Mouse (Mus musculus) lung, postnatal 0 days (tissue): ENCODE results near the gene Samd10. TPM values are rescaled to one million over a fixed set of nuclear protein-coding genes. Genes with fewer than 3 reads are reported as not detected.

ENCODE experiments used
- ATAC-seq: fragments of 200-750 bp; cut with Nextera tagmentation; 2 replicates; pipeline ENCODE4 v1.8.0; 2017; ENCODE audit warnings: moderate library complexity
- DNase-seq: peaks from one replicate; pipeline ENCODE4 v3.0.0-alpha.2; 2016; ENCODE audit warnings: low spot score
- H3K27ac ChIP-seq: fragments of 300-500 bp; sonication (generic); 2 replicates; pipeline ENCODE4 v1.5.1; 2014; ENCODE audit warnings: antibody characterized with exemption, mild to moderate bottlenecking, low read length, mixed read lengths
- H3K27me3 ChIP-seq: fragments of 300-500 bp; sonication (generic); replicated peaks from 2 replicates; pipeline ENCODE4 v1.6.1; 2014; ENCODE audit warnings: low read length, mixed read lengths; ENCODE audit not compliant: insufficient read depth
- H3K36me3 ChIP-seq: fragments of 300-500 bp; sonication (generic); 2 replicates; pipeline ENCODE4 v1.6.1; 2014; ENCODE audit warnings: low read length, mixed read lengths; ENCODE audit not compliant: insufficient read depth
- H3K4me1 ChIP-seq: fragments of 300-500 bp; sonication (generic); 2 replicates; pipeline ENCODE4 v1.6.1; 2014; ENCODE audit warnings: antibody characterized with exemption, low read depth, low read length, mixed read lengths; ENCODE audit not compliant: insufficient read depth
- H3K4me2 ChIP-seq: fragments of 300-500 bp; sonication (generic); replicated peaks from 2 replicates; pipeline ENCODE4 v1.6.1; 2014; ENCODE audit warnings: low read depth, mild to moderate bottlenecking, low read length, moderate library complexity, mixed read lengths
- H3K4me3 ChIP-seq: fragments of 300-500 bp; sonication (generic); 2 replicates; pipeline ENCODE4 v1.5.1; 2014; ENCODE audit warnings: low read depth, low read length
- H3K9ac ChIP-seq: fragments of 300-500 bp; sonication (generic); replicated peaks from 2 replicates; pipeline ENCODE4 v1.6.1; 2014; ENCODE audit warnings: low read depth, mild to moderate bottlenecking
- H3K9me3 ChIP-seq: fragments of 300-500 bp; sonication (generic); 2 replicates; pipeline ENCODE4 v1.6.1; 2016; ENCODE audit warnings: low read length, mixed read lengths
- CTCF ChIP-seq: IDR thresholded peaks from 2 replicates; pipeline ENCODE4 v1.5.1; 2016; ENCODE audit warnings: antibody characterized with exemption, mild to moderate bottlenecking
- EP300 ChIP-seq: IDR thresholded peaks from 2 replicates; pipeline ENCODE4 v1.6.1; 2016; ENCODE audit warnings: antibody characterized with exemption, mild to moderate bottlenecking, control low read depth
- WGBS: fragments of 180-500 bp; shearing (Covaris S2); extraction: QIAGEN DNeasy Blood & Tissue Kit; methylation state at CpG from one replicate; pipeline ENCODE4 v1.1.7; 2014; 5-methylcytosine and 5-hydroxymethylcytosine counted together
- polyA plus RNA-seq: library from polyadenylated mRNA; unstranded; fragments of >200 nt; fragmentation: Nextera tagmentation; extraction: Ambion mirVana; gene quantifications from 2 replicates; pipeline ENCODE4 v1.2.1, GENCODE M21; 2015

The Samd10 gene
- polyA plus RNA-seq, 1 experiment from 2014 or later, result 20.8 TPM

DNA sequence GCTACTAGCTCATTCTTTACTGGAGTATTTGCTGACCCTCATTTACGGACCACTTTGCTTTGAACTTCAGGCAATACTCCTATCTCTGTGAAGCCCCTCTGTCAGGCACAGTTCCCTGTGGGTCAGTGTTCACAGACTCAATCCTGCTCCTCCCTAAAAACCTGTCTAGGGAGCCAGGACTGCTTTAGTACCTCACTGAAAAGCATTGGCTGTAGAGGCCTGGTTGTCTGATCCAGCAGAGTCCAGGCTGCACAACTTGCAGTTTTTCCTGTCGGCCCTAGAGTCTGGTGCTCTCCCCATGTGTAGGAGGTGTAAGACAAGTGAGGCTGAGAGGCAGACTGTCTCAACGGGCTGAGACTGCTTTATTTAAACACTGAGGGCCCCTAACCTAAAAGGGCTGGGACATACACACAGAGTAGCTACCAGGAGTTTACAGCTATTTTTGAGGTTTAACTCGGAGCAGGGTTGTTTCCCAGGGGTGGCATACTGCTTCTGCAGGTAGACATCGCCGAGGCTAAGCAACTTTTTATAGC, 1.3 kb upstream of the Samd10 start:
- no peaks in the 10 kb centered on the region for H3K36me3 ChIP-seq
- H3K4me2 ChIP-seq, result peak overlapping the region; percentile 85
- ATAC-seq (no peak), DNase-seq (no peak)
- no peaks in the 10 kb centered on the region for H3K9me3 ChIP-seq
- no peaks in the 10 kb centered on the region for H3K27me3 ChIP-seq
- TF ChIP-seq EP300 (no peak), CTCF (no peak)
- H3K4me1 ChIP-seq, result peaks cover 10% of the 10 kb centered on the region; the same call in 1 of the 2 replicates
- peak overlapping the region; percentile 86 for H3K27ac ChIP-seq
- H3K4me3 ChIP-seq, result peak overlapping the region; percentile 90
- WGBS, result 55% methylated on average over 6 of the region's 6 CpGs
- H3K9ac ChIP-seq, result peak overlapping the region; percentile 87; the same call in 1 of the 2 replicates

DNA sequence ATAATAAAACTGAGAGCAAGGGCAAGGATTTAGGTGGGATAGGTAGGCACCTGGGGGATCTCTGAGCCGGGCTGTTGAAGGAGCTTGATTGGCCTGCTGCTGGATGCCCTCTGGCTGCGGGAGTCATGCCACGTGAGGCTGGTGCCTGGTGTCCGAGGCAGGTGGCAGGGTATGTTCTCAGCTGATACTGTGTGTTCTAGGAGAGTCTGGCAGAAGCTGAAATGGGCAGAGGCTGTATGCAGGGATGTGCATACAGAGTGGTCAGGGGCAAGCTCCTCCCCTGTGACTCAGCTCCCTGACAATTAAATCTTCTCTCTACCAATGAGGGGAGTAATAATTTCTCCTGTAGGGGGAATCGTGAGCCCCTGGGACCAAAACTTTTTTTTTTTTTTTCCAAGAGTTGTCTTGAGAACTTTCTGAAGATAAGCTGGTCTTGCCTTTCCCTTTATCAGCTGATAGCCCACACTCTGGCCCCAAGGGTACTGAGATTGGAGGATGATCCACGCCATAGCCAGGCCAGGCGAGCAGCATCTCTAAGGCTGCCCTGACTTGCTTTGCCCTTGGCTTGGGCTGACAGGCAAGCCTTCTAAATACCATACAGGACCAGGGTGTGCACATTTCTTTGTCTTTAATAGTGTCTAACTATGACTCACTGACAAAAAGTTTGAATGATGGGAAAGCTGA, 1.5 kb downstream of the Samd10 start:
- ATAC-seq (no peak), DNase-seq (peak; percentile 40)
- Histone ChIP-seq H3K36me3 (no peaks in the 10 kb centered on the region), H3K4me2 (no peak overlapping the region), H3K4me3 (no peak overlapping the region), H3K27me3 (no peaks in the 10 kb centered on the region), H3K4me1 (peaks cover 13% of the 10 kb centered on the region; the same call in 1 of the 2 replicates), H3K9ac (no peak overlapping the region), H3K27ac (peak overlapping the region; percentile 86; the same call in 1 of the 2 replicates), H3K9me3 (no peaks in the 10 kb centered on the region)
- TF ChIP-seq EP300 (no peak), CTCF (no peak; the same call in 1 of the 2 replicates)
- WGBS, result 67% methylated on average over 7 of the region's 7 CpGs

DNA sequence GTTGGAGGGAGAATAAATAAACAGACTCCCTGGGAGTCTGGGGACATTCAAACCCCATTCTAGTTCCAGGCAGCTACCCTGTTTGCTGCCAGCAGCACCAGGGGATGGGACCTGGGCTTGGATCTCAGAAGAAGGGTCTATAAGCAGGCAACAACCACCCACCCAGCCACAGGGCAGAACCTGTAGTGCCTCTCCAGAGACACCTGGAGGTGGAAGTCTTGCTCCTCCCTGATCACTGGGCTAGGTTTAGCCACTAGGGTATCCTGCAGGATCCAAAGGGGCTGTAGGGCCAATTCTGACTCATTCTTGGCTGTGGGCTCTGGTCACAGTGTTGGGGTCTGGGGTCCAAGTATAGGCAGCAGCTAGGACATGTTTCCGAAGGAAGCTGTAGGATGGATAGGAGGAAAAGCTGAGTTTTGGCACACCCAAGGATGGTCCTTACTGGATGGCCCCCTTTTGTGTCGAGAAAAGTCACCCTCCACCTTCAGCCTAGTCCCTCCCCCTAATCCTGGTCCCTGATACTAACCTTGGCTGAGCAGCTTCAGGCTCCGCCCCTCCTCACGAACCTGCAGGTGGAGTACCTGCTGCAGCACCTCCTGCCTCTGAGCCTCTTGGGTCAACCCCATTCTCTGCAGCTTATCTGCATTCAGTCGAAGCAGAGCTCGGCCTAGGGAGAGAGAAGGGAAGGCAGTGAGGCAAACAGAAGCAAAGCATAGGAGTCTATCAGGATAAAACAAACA, 2.6 kb downstream of the Samd10 start:
- Histone ChIP-seq H3K9me3 (no peaks in the 10 kb centered on the region), H3K27me3 (no peaks in the 10 kb centered on the region), H3K9ac (no peak overlapping the region), H3K4me1 (peaks cover 19% of the 10 kb centered on the region; the same call in 1 of the 2 replicates), H3K36me3 (no peaks in the 10 kb centered on the region), H3K4me2 (no peak overlapping the region), H3K4me3 (no peak overlapping the region), H3K27ac (no peak overlapping the region)
- ATAC-seq (no peak), DNase-seq (no peak)
- TF ChIP-seq EP300 (no peak), CTCF (no peak)
- 44% methylated on average over 6 of the region's 6 CpGs for WGBS

DNA sequence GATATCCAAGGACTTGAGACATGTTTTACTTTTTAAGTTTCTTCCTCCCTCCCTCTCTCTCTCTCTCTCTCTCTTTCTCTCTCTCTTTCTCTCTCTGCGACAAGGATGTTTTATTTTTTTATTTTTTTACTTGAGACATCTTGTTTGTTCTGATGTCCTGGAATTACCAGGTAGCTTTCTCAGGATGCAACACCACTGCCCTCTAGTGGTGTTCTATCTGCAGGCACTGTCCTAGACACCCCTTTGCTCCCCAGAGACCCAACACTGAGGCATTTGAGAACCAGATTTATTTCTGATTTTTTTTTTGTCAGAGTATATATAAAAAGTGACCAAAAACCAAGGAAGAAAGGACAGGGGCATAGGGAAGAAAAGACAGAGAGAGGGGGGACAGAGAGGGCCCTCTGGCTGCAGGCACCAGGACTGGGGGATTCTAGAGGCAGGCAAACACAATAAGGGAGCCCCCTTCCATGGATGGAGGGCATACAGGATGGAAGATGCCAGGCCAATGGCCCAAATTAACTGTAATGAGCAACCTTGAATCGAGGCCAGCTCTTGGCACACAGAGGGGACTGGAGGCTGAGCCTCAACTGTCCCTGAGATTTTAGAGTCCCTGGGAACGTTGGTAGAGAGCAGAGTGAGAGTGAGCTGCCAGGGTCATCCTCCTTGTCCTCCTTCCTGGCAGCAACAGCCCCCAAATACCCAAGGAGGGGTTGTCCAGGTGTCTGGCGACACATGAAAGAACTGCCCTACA, 3.9 kb downstream of the Samd10 start:
- ATAC-seq (no peak), DNase-seq (peak; percentile 63)
- Histone ChIP-seq H3K9ac (no peak overlapping the region), H3K9me3 (no peaks in the 10 kb centered on the region), H3K27ac (no peak overlapping the region), H3K4me2 (no peak overlapping the region), H3K27me3 (no peaks in the 10 kb centered on the region), H3K4me3 (no peak overlapping the region), H3K36me3 (no peaks in the 10 kb centered on the region), H3K4me1 (peaks cover 16% of the 10 kb centered on the region; the same call in 1 of the 2 replicates)
- WGBS, result 68% methylated on average over 4 of the region's 4 CpGs
- TF ChIP-seq EP300 (no peak), CTCF (peak; percentile 73)

DNA sequence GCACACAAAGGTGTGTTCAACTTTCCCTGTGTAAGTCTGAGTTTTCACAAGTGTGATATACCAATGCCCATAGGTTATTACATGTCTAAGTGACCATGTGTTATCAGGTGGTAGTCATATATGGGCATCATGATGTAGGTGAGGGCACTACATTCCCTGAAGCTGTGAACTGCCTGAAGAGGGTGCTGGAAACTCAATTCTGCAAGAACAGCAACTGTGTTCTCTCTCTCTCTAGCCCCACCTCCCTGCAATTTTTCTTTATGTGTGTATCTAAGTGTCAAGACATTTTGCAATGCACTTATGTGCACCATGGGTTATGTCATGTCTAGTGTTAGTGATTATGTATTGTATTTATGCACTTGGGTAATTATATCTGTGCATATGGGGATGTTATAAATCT, 5.1 kb downstream of the Samd10 start:
- DNase-seq, result peak; percentile 68
- no peak for ATAC-seq
- Histone ChIP-seq H3K9ac (no peak overlapping the region), H3K4me2 (no peak overlapping the region), H3K36me3 (no peaks in the 10 kb centered on the region), H3K4me3 (no peak overlapping the region), H3K27me3 (no peaks in the 10 kb centered on the region), H3K27ac (no peak overlapping the region), H3K4me1 (peaks cover 13% of the 10 kb centered on the region; the same call in 1 of the 2 replicates), H3K9me3 (no peaks in the 10 kb centered on the region)
- TF ChIP-seq EP300, result no peak
- TF ChIP-seq CTCF, result peak; percentile 38

DNA sequence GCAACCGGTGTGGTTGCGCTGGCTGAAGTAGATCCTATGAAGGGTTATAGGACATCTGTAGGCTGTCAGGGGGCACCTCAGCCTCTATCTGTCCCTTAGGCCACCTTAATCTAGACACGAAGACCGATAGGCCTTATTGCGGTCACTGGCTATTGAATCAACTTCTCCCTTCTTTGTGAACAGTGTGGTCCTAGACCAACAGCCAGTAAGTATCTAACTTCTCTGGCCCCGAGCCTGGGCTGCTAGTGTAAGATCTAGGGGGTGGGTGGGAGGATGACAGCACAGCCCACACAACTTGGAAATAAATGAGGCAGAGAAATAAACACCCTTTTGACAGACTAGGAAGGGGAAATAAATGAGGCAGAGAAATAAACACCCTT, 6.0 kb downstream of the Samd10 start:
- TF ChIP-seq CTCF (no peak), EP300 (no peak)
- H3K27me3 ChIP-seq, result no peaks in the 10 kb centered on the region
- 0 out of 2 replicates have a peak, but pooled peaks cover 7% of the 10 kb centered on the region for H3K36me3 ChIP-seq
- H3K4me3 ChIP-seq, result peak overlapping the region; percentile 90
- under 1% methylated on average over 6 of the region's 6 CpGs for WGBS
- H3K4me1 ChIP-seq, result peaks cover 13% of the 10 kb centered on the region; the same call in 1 of the 2 replicates
- DNase-seq (peak; percentile 66), ATAC-seq (peak; percentile 34)
- H3K4me2 ChIP-seq, result peak overlapping the region; percentile 88
- no peaks in the 10 kb centered on the region for H3K9me3 ChIP-seq
- H3K27ac ChIP-seq, result peak overlapping the region; percentile 91
- peak overlapping the region; percentile 88 for H3K9ac ChIP-seq
